Mouse (Mus musculus): Measurements from ENCODE around the gene Xab2. TPM values are rescaled to one million over a fixed set of nuclear protein-coding genes. Genes with fewer than 3 reads are reported as not detected.
"Not testable (repeated sequence)": the region's sequence is repeated elsewhere in the genome, so short reads cannot be mapped to it uniquely, and the experiment has no call there.

Xab2 gene
- total RNA-seq, 2 experiments from 2014 or later: 33.1 to 34.9 TPM

DNA sequence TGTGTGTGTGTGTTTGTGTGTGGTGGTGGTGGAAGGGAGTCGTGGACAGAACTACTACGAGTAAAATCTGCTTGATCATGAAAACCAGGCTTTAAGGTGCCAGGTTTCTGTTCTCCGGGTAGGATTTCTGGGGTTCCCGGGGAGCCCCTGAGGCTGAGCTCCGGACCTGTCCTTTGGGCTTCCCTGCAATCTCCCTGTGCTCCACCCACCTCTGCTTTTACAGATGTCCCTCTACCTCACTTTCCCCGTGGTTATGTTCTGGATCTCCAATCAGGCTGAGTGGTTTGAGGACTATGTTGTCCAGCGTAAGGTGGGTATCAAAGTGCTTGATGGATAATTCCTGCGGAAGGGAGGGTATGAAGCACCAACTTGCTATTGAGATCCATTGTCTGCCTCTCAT is 1.0 kb upstream of the Xab2 start:
- no peak for DNase-seq (ENCODE audit: low spot score in 2 of 2)

DNA sequence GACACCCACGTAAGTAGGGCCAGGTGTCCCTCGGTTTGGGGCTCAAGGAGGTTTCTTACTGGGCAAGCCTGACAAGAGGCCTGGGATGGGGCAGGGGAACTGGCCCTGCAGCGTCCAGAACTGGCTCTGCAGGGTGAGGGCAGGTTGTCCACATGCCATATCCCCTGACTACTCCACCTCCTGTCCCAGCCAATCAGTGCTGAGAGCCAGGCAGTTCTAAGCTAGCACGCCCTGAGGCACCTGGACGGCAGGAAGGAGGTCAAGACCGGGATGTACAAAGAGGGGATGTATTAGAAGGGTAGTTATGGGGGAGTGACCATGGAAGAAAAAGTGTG is 11.3 kb downstream of the Xab2 start:
- no peak for DNase-seq (ENCODE audit: low spot score in 2 of 2)

DNA sequence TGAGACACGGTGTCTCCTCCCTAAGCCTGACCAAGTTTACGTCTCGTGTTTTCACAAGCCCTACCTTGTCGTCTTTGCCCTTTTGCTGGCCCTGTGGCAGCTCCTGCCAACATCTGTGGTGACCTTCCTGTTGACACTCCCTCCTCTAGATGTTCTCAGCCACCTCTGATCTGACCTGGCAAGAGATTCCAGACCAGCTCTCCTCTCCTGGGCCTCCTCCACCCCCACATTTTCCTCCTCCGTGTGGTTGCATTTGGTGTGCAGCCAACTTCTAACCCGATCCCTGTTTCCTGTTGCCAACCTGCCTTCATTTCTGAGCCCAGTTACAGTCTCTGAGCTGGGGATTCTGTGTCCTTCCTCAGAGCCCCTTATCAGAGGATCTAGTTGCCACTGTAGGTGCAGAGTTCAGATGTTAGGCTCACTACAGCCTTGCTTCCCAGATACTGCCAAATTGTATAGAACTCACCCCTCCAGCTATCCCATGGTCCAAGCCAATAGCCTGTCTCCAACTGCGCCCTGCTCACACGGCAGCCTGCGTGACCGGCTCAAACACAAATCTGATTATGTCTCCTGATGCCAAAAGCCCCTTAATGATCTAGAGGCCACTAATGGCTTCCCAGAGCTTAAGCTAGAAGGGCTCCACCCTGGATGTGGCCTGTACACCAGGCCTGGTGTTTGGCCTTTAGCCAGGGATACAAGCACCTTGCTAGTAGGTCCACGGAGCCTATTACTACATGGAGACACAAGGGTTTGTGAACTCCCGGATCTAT is 11.9 kb downstream of the Xab2 start:
- no peak for DNase-seq (ENCODE audit: low spot score in 2 of 2)

DNA sequence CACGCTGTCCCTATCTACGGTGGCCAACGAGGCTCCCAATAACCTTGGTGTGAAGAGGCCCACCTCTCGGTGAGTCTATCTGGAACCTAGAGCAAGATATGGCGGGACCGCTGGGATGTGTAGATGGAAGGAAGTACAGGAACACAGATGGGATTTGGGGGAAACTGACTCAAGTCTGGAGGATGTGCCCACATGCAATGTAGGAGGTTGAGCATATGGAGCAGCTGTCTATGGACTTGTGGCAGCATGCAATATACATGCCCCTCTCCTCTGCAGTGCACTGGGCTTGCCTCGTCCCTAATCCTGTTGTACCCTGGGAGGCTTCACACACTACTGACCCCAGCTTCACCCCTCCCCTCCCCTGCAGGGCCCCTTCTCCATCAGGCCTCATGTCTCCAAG is 13.3 kb downstream of the Xab2 start:
- DNase-seq (ENCODE audit: low spot score in 2 of 2): no peak

DNA sequence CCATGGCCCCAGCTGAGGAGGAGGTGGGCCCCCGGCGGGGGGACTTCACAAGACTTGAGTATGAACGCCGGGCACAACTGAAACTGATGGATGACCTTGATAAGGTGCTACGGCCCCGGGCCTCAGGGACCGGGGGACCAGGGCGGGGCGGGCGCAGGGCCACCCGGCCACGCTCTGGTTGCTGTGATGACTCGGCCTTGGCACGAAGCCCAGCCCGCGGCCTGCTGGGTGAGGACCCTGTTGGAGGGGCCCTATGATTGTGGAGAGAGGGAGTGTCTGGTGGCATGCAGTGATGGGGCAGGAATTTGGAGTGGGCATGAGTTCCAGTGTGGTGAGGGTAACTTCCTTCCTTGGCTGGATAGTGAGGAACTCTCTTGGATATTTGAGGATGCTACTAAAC is 14.5 kb downstream of the Xab2 start:
- DNase-seq (ENCODE audit: low spot score in 2 of 2): no peak

DNA sequence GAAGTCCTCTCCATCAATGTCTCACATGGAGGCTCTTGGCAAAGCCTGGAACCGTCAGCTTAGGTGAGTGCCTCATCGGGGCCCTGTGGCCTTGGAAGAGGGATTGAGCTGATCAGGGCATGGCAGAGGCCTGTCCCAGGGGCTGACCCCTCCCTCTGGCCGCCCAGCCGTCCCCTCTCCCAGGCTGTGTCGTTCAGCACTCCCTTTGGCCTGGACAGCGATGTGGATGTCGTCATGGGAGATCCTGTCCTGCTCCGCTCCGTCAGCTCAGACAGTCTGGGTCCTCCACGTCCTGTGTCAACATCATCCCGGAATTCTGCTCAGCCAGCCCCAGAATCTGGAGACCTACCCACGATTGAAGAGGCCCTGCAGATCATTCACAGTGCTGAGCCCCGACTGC is 17.7 kb downstream of the Xab2 start:
- no peak for DNase-seq (ENCODE audit: low spot score in 2 of 2)

DNA sequence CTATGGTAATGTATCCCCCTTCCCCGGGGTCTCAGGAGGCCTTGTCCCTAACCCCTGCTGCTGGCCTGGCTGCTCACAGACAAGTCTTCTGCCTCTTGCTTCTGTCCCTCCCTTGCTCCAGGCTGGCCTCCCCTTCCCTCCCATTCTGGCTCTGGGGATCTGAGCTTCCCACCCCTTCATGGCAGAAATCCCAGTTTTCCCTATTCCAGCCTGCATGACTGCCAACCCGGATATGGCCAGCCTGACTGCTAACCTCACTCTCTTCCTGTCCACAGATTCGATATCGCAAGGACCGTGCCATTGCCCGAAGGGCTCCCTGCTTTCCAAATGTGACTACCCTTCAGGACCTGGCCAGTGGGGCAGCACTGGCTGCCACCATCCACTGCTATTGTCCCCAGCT is 20.7 kb downstream of the Xab2 start:
- DNase-seq (ENCODE audit: low spot score in 2 of 2): no peak

DNA sequence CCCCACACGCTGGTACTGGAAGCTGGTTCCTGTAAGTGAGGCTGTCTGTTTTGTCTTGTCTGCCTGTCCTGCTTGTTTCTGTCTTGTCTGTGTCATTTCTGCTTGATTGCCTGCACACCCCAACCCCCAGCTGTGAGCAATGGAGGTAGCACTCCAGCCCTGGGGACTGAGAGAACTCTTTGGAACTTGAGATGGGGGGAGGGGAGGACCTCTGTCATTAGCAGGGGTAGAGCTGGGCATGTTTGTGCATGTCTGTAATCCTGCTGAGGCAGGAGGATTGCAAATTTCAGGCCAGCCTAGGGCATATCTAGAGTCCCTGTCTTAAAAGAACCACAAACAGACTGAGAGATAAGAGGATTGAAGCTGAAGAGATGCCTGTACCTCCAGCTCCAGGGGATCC is 21.9 kb downstream of the Xab2 start:
- no peak for DNase-seq (ENCODE audit: low spot score in 2 of 2)

DNA sequence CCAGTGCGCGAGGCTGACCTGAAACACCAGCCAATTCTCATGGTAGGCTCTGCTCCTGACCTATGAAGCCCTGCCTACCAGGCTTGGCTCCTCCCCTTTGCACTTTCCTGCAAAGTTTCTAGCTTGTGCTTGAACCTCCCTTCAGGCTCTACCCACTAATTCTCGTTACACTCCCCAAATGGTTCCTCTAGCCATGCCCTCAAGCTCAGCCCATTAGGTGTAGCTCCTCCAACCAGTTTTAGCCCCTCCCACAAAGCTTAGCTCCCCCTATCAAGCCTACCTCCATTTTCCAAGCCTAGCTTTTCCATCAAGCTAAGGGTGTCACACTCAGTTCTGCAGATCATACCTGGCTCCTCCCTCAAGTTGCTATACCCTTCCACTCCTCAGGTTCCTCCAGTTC is 23.1 kb downstream of the Xab2 start:
- no peak for DNase-seq (ENCODE audit: low spot score in 2 of 2)

DNA sequence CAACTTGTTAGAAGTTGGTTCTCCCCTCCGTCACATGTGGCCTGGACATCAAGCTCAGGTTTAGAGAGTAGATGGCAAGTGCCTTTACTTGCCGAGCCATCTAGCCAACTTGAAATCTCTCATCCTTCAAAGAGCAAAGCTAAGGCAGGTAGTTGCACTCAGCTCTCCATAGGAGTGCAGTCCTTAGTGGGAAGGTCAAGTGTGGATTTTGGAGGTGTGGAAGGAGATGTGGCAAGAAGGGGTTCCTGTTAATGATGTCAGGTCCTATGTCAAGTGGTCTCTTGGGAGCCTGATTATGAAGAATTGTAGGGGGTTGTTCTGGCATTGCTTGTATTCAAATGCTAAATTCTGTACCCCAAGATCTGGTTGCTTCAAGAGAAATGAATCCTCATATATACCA is 26.6 kb downstream of the Xab2 start:
- DNase-seq (ENCODE audit: low spot score in 2 of 2): no peak

DNA sequence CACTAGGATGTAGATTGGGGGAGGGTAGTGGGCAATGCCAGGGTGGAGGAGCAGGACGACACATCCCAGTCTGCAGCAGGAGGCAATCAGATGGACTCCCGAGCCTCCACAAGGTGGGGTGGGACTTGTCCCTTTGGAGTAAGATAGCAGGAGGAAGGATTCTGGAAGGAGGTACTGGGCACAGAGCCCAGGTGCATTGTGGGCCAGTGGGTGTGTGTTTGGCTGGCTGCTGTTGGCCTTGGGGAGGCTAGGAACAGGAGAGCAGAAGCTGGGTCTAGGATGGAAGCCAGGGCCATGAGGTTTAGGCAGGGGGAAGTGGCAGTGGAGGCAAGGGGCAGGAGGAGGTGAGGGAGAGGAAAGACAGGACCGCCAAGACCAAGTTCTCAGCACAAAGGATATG is 27.6 kb downstream of the Xab2 start:
- DNase-seq (ENCODE audit: low spot score in 2 of 2): peak in 1 of 2 experiments; percentile 3

DNA sequence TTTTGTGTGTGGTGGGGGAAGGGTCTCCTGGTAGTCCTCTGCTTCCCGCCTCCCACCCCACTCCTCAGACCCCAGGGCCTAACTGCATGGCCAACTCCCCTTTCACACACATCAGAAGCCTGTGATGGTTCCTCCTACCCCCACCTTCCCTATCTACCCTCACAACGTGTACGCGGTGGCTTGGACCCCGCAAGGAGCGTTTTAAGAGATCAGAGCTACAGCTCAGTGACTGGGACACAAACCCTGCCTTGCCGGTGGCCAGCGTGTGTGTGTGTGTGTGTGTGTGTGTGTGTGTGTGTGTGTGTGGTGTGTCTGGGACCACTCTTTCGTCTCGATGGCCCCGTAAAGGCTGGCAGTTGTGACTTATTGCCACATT is 32.9 kb downstream of the Xab2 start:
- peak in 1 of 2 experiments; percentile 9 for DNase-seq (ENCODE audit: low spot score in 2 of 2)

DNA sequence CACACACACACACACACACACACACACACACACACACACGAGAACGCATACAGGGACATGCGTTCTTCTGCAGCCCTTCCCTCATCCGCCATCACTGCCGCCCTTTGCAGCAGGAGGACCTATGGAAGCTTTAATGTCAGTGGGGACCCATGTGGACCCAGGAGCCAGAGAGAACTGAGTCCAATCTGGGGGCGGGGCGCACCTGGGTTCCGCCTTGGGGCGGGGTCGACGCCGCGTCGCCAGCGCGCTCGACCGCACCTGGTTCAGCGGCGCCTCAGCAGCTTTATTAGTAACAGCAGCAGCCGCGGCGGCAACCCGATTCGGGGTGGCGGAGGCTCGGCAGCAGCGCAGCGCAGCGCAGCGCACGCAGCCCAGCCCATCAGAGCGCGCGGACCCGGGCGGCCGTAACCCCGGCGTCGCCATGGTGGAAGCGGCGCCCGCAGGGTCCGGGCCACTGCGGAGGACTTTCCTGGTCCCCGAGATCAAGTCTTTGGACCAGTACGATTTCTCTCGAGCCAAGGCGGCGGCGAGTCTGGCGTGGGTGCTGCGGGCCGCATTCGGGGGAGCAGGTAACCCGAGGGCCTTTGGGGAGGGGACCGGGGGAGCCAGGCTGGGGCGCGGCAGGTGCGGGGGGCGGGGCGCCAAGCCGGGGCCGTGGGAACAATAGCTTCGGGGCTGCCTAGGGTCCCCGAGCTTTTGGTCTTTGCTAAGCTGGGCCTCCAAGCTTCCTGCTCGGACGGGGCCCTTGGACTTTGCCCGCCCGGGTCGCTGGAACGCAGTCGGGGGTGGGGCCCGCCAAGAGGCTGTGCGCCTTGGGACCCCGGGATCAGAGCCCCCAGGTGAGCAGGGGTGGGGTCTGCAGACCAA is 33.5 kb downstream of the Xab2 start:
- DNase-seq (ENCODE audit: low spot score in 2 of 2): peak in 1 of 2 experiments; percentile 65

DNA sequence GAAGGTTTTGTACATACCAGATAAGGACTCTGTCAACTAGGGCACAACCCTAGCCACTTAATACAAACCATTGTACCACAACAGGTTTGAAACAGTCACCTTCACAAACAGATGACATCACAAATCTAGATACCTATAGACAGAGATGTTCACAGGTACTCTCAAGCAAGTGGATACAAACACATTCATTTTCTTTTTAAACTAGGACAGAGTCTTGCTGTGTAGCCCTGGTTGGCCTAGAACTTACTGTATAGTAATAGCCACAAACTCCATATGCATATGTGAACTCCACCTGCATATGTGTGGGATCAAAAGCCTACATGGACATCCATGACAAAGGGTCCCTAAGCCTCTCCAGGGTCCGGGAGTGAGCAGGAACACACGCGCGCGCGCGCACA is 34.1 kb downstream of the Xab2 start, which contains the start of gene Camsap3:
TSS of gene Camsap3 (plus strand) at position 301 of the 398 bp plus-strand sequence.
- no peak for DNase-seq (ENCODE audit: low spot score in 2 of 2)

DNA sequence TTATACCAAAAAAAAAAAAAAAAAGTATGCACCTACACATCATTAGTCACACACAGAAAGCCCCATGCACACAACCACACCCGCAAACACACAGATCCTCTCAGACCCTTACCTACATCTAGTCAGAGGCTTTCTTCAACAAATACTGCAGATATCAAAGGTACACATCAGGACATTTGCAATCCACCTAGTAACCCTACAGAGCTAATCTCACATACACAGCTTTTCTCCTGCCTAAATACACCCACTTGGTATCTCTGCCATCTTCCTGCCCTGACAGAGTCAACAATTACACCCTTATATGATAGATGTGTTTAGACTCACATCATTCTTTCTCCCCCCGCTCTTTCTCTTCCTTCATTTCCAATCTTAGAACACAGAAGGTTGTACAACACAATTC is 34.7 kb downstream of the Xab2 start:
- DNase-seq (ENCODE audit: low spot score in 2 of 2): no peak

DNA sequence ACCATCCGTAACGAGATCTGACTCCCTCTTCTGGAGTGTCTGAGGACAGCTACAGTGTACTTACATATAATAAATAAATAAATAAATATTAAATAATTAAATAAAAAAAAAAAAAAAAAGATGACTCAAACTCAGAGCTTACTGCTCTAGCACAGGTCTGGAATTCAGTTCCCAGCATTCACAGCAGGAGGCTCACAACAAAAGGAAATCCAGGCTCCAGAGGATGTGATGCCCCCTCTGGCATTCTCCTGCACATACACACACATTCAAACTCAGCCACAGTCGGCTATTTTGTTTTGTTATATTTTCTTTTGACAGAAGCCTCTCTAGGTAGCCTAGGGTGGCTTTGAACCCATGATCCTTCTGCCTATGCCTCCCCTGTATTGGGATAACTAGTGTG is 39.2 kb downstream of the Xab2 start:
- DNase-seq (ENCODE audit: low spot score in 2 of 2): not testable (repeated sequence)

DNA sequence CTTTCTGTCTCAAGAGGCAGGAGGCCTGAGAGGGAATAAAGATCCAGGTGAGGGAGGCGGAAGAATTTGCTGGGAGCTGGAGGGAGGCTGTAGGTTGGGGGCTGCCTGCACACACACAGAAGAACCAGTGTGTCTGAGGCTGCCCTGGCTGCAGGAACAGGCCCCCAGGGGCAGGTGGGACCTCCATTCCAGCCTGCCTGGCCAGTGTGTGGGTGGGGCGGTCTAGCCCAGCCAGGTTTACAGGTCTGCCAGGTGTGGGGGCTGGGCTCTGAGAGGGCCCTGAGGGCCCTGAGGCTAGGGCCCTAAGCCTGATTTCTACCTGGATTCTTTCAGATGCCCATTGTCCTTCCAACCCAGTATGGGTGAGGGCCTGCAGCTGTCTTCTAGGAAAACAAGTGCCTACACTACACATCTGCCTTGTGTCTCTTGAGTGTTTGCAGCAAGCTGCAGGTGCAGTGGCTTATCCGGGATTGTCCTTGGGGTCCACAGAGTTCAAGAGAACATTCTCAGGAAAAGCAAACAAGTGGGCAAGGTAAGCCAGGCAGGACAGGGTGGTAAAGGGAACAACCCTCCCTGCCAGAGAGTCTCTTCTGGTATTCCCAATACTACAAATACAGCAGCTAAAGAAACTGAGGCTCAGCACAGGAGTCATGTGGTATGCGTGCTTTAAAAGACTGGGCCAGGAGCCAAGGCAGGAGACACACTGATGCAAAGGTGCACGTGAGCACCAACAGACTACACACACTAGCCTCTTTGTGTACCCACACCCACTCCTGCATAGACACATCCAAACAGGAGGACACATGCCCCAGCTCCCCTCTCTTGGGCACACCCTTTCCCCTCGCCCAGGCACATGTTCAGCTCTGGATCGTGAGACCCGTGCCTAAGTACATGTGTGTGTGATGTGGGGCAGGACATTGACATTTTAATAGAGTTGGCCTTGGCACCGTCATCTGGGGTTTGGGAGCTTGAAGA is 41.4 kb downstream of the Xab2 start:
- DNase-seq (ENCODE audit: low spot score in 2 of 2): no peak

DNA sequence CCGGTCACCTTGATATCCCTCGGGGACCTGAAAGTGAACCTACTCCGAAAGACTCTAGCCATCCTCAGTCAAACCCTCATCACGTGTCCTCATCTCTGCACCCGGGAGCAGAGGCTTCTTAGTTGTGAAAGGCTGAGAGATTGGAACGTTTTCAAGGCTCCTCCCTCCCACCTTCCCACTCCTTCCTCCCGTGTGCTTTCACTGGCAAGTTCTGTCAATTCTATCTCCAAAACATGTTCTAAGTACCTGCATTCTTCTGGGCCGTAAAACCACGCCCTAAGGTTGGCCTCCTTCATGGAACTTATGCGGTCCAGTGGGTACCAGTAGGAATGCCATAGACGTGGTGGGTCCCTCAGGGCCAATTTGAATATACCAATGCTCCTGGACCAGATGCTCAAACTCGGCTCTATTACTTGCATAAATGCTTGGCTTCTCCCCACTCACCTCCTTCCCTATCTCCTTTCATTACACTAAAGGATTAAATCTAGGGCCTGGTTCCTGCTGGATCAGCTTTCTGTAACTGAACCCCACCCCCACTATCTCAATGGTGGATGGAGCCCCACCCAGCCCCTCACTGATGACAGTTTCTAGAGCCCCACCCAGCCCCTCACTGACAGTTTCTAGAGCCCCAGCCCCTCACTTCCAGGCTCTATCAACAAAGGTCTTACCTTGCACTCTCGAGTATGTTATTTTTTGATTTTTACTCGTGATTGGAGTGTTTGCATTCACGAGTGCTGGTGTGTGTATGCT is 44.7 kb downstream of the Xab2 start:
- DNase-seq (ENCODE audit: low spot score in 2 of 2): no peak

DNA sequence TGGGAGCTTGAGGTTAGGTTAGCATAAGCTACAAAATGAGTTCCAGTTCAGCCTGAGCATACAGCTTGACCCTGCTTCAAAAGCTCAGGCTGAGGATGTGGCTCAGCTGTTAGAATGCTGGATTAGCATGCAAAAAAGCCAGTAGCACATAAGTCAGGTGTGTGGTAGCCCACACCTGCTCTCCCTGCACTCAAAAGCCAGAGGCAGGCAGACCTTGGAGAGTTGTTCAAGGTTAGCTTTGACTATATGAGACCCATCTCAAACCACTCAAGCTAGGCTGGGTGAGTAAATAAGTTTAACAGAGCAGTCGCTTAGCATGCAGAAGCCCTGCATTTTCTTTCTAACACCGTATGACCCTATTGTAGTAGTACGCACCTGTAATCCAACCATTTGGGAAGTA is 46.6 kb downstream of the Xab2 start:
- no peak for DNase-seq (ENCODE audit: low spot score in 2 of 2)

DNA sequence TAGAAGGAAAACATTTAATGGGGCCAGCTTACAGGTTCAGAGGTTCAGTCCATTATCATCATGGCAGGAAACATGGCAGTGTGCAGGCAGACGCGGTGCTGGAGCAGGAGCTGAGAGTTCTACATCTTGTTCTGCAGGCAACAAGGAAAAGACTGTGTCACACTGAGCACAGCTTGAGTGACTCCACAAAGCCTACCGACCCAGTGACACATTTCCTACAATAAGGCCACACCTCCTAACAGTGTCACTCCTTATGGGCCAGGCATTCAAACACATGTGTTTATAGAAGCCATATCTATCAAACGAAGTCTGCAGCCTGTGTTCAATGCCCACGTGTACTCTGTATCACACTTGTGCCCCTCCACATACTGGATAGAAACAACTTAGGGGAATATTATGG is 51.3 kb downstream of the Xab2 start:
- DNase-seq (ENCODE audit: low spot score in 2 of 2): no peak

DNA sequence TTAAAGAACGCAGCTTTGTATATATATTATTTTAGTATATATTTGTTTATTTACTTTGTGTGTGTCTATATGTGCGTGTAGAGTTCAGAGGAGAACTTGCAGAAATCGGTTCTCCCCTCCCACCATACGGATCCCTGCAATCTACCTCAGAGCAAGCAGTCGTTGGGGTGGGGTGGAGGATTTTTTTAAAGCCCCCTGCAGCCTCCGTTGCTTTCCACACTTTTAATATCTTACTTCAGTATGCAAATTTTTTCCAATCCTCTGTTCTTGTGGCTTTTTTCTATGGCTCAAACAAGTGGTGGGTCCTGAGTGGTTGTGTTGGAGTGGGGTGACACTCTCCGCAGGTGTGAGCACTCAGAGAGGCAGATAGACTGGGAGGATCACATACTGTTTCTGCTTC is 52.7 kb downstream of the Xab2 start:
- no peak for DNase-seq (ENCODE audit: low spot score in 2 of 2)
